Mouse (Mus musculus): ENCODE data around the gene Triobp. TPM values are rescaled to one million over a fixed set of nuclear protein-coding genes. Genes with fewer than 3 reads are reported as not detected.
"Not testable (repeated sequence)": the region's sequence is repeated elsewhere in the genome, so short reads cannot be mapped to it uniquely, and the experiment has no call there.

Triobp gene
- total RNA-seq, 2 experiments from 2014 or later = 32.3 to 44.7 TPM

DNA sequence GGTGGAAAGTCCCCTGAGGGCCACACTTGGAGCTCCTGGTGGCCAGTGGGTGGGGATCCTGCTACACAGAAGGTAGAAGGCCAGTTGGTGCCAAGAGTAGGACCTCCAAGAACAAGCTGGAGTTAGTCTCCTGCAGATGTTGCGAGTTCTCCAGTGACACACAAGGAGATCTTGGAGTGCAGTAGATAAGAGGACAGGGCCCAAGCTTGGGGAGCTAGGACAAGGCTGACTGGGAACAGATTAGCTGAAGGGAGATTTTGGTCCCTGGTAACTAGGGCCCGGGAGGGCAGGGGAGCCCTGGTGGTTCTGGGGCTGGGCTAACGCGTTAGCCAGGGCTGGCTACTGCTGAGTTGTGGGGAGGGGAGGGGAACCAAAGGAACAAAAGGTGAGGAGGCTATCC, 48.4 kb downstream of the Triobp start:
- no peak for ATAC-seq (replicated peaks; ENCODE audit: poor library complexity, severe bottlenecking)

GRCm38 (mm10) chr15:78996663-78997062, 49.1 kb downstream of the Triobp start:
- ATAC-seq (replicated peaks; ENCODE audit: poor library complexity, severe bottlenecking) = peak; percentile 55

GRCm38 (mm10) chr15:78998348-78998747, 50.8 kb downstream of the Triobp start:
- no peak for ATAC-seq (replicated peaks; ENCODE audit: poor library complexity, severe bottlenecking)

DNA sequence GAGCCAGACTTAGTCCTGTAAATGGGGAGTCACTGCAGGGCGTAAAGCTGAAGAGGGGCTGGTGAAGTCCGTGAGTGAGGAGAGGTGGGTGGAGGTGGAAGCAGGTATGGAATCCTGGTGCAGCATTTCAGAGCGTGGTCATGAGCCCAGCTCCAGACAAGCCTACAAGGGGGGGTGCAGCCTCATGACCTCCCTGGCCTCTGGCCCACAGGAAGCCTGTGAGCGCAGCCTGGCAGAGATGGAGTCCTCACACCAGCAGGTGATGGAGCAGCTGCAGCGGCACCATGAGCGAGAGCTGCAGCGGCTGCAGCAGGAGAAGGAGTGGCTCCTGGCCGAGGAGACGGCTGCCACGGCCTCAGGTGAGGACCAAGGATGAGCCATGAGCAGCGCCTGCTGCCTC, 52.1 kb downstream of the Triobp start:
- no peak for ATAC-seq (replicated peaks; ENCODE audit: poor library complexity, severe bottlenecking)

- ATAC-seq (replicated peaks; ENCODE audit: poor library complexity, severe bottlenecking) = no peak
These were observed 52.9 kb downstream of the Triobp start for GRCm38 (mm10) chr15:79000357-79000791.

GRCm38 (mm10) chr15:79001559-79001958, 54.0 kb downstream of the Triobp start:
- ATAC-seq (replicated peaks; ENCODE audit: poor library complexity, severe bottlenecking) = no peak

DNA sequence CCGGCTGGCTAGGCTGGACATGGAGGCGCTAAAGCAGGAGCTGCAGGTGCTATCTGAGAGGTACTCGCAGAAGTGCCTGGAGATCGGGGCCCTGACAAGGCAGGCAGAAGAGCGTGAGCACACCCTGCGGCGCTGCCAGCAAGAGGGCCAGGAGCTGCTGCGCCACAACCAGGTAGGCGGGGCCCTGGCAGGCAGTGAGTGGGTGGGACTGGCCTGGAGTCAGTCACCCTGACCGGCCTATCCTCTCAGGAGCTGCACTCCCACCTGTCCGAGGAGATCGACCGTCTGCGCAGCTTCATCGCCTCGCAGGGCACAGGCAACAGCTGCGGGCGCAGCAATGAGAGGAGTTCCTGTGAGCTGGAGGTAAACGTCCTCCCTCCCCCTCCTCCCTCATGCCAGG, 54.5 kb downstream of the Triobp start:
- no peak for ATAC-seq (replicated peaks; ENCODE audit: poor library complexity, severe bottlenecking)

DNA sequence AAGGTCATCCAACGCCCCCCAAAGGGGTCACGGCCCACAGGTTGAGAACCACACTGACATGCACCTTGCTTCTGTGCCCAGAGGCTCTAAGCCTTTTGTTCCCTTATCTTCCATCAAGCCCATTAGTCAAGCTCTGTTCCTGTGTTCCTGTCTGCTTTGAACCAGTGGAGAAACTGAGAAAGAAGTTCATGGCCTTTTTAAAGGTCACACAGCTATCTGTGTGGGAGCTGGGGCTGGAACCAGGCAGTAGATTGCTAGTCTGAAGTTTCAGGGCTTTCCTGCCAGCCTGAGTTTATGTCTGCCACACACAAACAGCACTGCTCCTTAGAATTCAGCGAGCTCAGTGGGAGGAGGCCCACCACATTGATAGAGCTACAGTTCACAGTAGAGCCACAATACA, 55.6 kb downstream of the Triobp start:
- ATAC-seq (replicated peaks; ENCODE audit: poor library complexity, severe bottlenecking) = no peak

GRCm38 (mm10) chr15:79005581-79005980, 58.1 kb downstream of the Triobp start:
- ATAC-seq (replicated peaks; ENCODE audit: poor library complexity, severe bottlenecking) = no peak

DNA sequence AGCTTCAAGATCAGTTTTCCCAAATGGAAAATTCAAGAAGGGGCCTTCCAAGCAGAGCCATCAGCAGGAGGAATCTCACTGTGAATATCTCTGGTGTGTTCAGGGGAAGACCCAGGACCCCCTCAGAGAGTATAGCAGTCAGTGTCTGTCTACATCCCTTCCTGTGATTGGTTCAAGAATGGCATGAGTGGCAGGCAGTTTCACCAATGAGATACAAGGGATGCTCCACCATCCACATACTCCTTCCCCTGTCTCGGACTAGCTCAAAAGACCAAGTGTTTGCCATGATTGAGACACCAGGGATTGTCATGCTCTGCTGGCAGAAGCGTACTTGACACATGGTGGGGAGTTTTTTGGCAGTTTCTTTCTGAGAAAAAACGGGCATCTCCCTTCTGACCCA, 59.1 kb downstream of the Triobp start:
- no peak for ATAC-seq (replicated peaks; ENCODE audit: poor library complexity, severe bottlenecking)

GRCm38 (mm10) chr15:79007059-79007458, 59.5 kb downstream of the Triobp start:
- no peak for ATAC-seq (replicated peaks; ENCODE audit: poor library complexity, severe bottlenecking)

DNA sequence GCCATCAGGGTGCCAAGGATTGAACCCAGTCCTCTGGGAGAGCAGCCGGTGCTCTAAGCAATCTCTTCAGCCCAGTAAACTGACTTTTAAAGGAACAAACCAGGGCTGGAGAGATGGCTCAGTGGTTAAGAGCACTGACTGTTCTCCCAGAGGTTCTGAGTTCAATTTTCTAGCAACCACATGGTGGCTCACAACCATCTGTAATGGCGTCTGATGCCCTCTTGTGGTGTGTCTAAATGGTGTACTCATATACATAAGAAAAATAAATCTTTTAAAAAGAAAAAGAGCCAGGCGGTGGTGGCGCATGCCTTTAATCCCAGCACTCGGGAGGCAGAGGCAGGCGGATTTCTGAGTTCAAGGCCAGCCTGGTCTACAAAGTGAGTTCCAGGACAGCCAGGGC, 60.3 kb downstream of the Triobp start:
- not testable (repeated sequence) for ATAC-seq (replicated peaks; ENCODE audit: poor library complexity, severe bottlenecking)

GRCm38 (mm10) chr15:79009734-79010133, 62.2 kb downstream of the Triobp start:
- no peak for ATAC-seq (replicated peaks; ENCODE audit: poor library complexity, severe bottlenecking)

GRCm38 (mm10) chr15:79011550-79011949, 64.0 kb downstream of the Triobp start:
- no peak for ATAC-seq (replicated peaks; ENCODE audit: poor library complexity, severe bottlenecking)

DNA sequence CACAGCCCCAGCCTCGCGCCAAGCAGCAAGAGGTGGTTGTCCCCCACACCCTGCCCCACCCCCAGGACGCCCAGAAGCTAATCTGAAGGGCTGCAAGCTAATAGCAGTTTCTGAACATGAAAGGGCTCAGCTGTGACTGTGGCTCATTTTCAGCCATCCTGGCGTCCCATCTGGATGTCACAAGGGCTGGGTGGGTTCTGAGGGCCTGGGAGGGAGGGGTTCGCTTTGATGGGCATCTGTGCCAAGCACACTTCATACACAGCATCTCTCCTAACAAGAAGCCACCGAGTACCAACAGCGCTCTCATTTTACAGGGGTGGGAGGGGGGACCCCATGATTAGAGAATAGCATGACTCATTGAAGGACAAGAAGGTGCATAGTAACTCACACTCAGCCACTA, 65.9 kb downstream of the Triobp start:
- no peak for ATAC-seq (replicated peaks; ENCODE audit: poor library complexity, severe bottlenecking)

DNA sequence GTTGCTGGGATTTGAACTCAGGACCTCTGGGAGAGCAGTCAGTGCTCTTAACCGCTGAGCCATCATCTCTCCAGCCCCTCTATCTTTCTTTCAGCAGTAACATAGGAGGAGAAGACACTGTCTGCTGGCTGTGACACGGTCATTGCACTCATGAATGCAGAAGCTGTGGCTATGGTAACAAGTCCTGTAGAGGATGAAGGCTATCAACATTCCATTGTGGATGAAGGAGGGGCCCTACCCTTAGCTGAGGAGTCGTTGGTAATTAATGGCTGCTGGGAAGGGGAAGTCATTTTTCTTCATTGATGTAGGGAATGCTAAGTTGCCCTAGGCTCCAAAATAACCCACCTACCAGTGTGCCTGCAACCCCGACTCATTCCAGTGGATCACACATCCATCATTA, 70.7 kb downstream of the Triobp start:
- no peak for ATAC-seq (replicated peaks; ENCODE audit: poor library complexity, severe bottlenecking)

GRCm38 (mm10) chr15:79018886-79019285, 71.4 kb downstream of the Triobp start:
- ATAC-seq (replicated peaks; ENCODE audit: poor library complexity, severe bottlenecking) = no peak

DNA sequence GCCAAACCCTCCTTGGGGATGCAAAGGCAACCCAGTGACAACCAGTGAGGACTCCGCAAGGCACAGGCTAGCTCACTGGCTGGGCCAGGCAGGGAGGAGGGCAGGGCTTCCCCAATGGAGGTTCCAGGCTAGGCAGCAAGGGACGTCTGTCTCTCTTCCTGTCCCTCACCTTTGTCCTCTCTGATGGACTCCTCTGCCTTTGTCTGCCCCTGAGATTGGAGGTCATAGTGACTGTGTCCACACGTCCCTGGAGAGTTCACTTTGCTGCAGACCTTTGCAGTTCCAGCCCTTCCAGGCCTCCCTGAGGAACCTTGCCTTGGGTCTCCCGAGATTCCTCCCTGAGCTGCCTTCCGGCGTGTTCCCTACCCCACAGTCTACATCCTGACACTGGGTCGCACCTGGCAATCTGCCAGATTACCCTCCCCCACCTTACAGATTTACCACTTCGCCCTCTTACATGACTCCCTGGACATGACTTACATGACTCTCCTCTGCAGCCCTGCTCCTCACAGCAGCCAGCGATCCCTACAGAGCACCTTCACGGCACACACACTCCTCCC, 75.2 kb downstream of the Triobp start:
- no peak for ATAC-seq (replicated peaks; ENCODE audit: poor library complexity, severe bottlenecking)

GRCm38 (mm10) chr15:79023366-79023765, 75.8 kb downstream of the Triobp start:
- ATAC-seq (replicated peaks; ENCODE audit: poor library complexity, severe bottlenecking) = no peak

- no peak for ATAC-seq (replicated peaks; ENCODE audit: poor library complexity, severe bottlenecking)
These were observed 78.3 kb downstream of the Triobp start for GRCm38 (mm10) chr15:79025687-79026308.

- no peak for ATAC-seq (replicated peaks; ENCODE audit: poor library complexity, severe bottlenecking)
These were observed 79.2 kb downstream of the Triobp start for GRCm38 (mm10) chr15:79026511-79027290.
